Mouse (Mus musculus) myocyte (in vitro differentiated cells): ENCODE results near the gene Acvrl1. TPM values are rescaled to one million over a fixed set of nuclear protein-coding genes. Genes with fewer than 3 reads are reported as not detected.

ENCODE experiments used
- H3K27me3 ChIP-seq: one replicate; pipeline ENCODE4 v1.6.1; 2011; ENCODE audit not compliant: control insufficient read depth, insufficient read depth, insufficient read length
- H3K36me3 ChIP-seq: one replicate; pipeline ENCODE4 v1.6.1; 2011; ENCODE audit not compliant: control insufficient read depth, insufficient read depth
- H3K4me2 ChIP-seq: one replicate; pipeline ENCODE4 v1.6.1; 2011; ENCODE audit warnings: low read depth, control low read depth
- H3K4me3 ChIP-seq: one replicate; pipeline ENCODE4 v1.5.1; 2011; ENCODE audit warnings: mild to moderate bottlenecking, control low read depth, moderate library complexity
- H3K79me2 ChIP-seq: one replicate; pipeline ENCODE4 v1.6.1; 2011; ENCODE audit not compliant: control insufficient read depth, insufficient read depth
- H3ac ChIP-seq: one replicate; pipeline ENCODE4 v1.6.1; 2011; ENCODE audit not compliant: control insufficient read depth, insufficient read length
- CEBPB ChIP-seq: IDR thresholded peaks from 2 replicates; pipeline ENCODE4 v1.6.1; 2011; ENCODE audit warnings: mild to moderate bottlenecking, moderate library complexity; ENCODE audit not compliant: poor library complexity, insufficient read depth, severe bottlenecking
- E2F4 ChIP-seq: IDR thresholded peaks from one replicate; pipeline ENCODE4 v1.6.1; 2011; ENCODE audit warnings: mild to moderate bottlenecking, control low read depth, moderate library complexity; ENCODE audit not compliant: insufficient read depth
- MAX ChIP-seq: IDR thresholded peaks from one replicate; pipeline ENCODE4 v1.6.1; 2011; ENCODE audit warnings: low read depth, mild to moderate bottlenecking, control low read depth
- MYOD1 ChIP-seq, 3 experiments: IDR thresholded peaks; one replicate each; pipeline ENCODE4 v1.6.1; 2011; ENCODE audit warnings: control low read depth in 2 of 3, low read depth in 2 of 3, mild to moderate bottlenecking in 2 of 3, moderate library complexity in 1 of 3; ENCODE audit not compliant: insufficient read length in 2 of 3, control insufficient read depth in 1 of 3
- MYOG ChIP-seq, 3 experiments: IDR thresholded peaks; one replicate each; pipeline ENCODE4 v1.6.1; 2011; ENCODE audit warnings: control low read depth in 2 of 3, low read depth in 2 of 3, mild to moderate bottlenecking in 2 of 3; ENCODE audit not compliant: insufficient read length in 2 of 3, control insufficient read depth in 1 of 3, insufficient read depth in 1 of 3
- POLR2A ChIP-seq: IDR thresholded peaks from one replicate; pipeline ENCODE4 v1.6.1; 2011; ENCODE audit warnings: low read depth, mild to moderate bottlenecking, control low read depth, moderate library complexity; ENCODE audit not compliant: insufficient read length
- POLR2AphosphoS2 ChIP-seq: IDR thresholded peaks from one replicate; pipeline ENCODE4 v1.6.1; 2011; ENCODE audit warnings: low read depth, control low read depth; ENCODE audit not compliant: insufficient read length
- REST ChIP-seq: IDR thresholded peaks from one replicate; pipeline ENCODE4 v1.6.1; 2011; ENCODE audit warnings: mild to moderate bottlenecking, control low read depth, moderate library complexity; ENCODE audit not compliant: insufficient read depth, insufficient read length
- SRF ChIP-seq: IDR thresholded peaks from one replicate; pipeline ENCODE4 v1.6.1; 2011; ENCODE audit warnings: low read depth; ENCODE audit not compliant: control insufficient read depth, insufficient read length
- TCF12 ChIP-seq: IDR thresholded peaks from one replicate; pipeline ENCODE4 v1.6.1; 2011; ENCODE audit warnings: mild to moderate bottlenecking, control low read depth; ENCODE audit not compliant: poor library complexity, insufficient read depth, severe bottlenecking
- TCF3 ChIP-seq: IDR thresholded peaks from one replicate; pipeline ENCODE4 v1.6.1; 2011; ENCODE audit warnings: low read depth, control low read depth; ENCODE audit not compliant: insufficient read length
- USF1 ChIP-seq: IDR thresholded peaks from one replicate; pipeline ENCODE4 v1.6.1; 2011; ENCODE audit warnings: low read depth, mild to moderate bottlenecking, control low read depth, moderate library complexity
- polyA plus RNA-seq: library from polyadenylated mRNA; unstranded; fragments of >200 nt; fragmentation: generic; extraction: Trizol; gene quantifications from one replicate; pipeline ENCODE4 v1.2.1, GENCODE M21; 2012; ENCODE audit warnings: missing spikeins

The Acvrl1 gene
- polyA plus RNA-seq, 1 experiment, result 0.10 TPM

DNA sequence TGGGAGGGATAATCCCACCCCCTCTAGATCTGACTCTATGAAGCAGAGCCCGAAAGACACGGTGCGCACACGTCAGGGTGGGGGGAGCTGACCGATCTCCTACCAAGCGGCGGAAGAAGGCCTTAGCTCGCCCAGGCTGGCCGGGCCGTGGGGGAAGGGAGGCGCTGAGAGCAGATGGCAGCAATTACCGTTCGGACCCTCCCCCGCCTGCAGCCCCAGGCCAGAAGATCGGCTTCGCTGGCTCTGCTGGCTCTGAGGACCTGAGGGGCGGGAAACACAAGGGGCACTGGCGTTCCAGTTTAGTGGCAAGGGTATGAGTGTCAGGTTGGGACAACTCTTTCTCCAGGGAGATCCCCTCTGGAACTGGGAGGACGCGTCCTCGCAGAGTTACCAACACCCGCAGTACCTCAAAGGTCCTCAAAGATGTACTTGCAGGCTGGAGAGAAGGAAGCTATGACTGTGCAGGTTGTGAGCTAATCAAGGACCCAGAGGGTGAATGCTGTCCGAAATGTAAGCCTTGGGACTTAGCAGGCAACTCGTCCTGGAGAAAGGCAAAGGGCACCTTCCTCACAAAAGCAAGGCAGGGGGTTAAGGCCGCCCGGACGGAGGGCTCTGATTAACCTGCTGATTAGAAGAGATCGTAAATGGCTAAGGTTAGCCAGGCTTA is 30.2 kb upstream of the Acvrl1 start:
- Histone ChIP-seq H3K79me2 (no peaks in the 10 kb centered on the region), H3K36me3 (no peaks in the 10 kb centered on the region), H3K4me3 (no peak overlapping the region), H3K27me3 (peaks cover 48% of the 10 kb centered on the region), H3K4me2 (no peak overlapping the region), H3ac (no peak overlapping the region)
- TF ChIP-seq MAX (no peak), TCF12 (no peak), POLR2A (no peak), REST (no peak), TCF3 (no peak), SRF (no peak), MYOG (IDR thresholded peaks at IDR 0.05; ENCODE audit: control insufficient read depth in 1 of 3, insufficient read depth in 1 of 3, insufficient read length in 2 of 3, low read depth in 2 of 3) (no peak), USF1 (no peak), MYOD1 (IDR thresholded peaks at IDR 0.05; ENCODE audit: control insufficient read depth in 1 of 3, insufficient read length in 2 of 3, low read depth in 2 of 3) (no peak), CEBPB (no peak), POLR2AphosphoS2 (no peak), E2F4 (no peak)

DNA sequence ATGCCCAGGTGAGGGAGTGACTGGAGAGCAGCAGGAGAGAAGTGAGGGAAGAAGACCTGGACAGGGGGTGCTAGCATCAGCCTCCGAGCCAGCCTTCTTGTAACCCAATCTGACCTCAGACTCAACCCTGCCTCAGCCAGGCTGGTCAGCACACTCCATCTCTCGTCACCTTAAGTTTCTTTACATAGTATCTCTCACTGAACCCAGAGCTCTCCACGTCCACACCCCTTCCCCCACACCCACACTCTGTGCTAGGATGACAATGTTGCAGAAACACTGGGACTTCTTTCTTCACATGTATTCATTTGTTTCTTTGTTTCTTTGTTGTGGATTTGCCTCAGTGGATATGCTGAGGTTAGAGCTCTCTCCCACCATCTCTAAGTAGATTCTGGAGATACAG is 27.3 kb upstream of the Acvrl1 start:
- Histone ChIP-seq H3K36me3 (no peaks in the 10 kb centered on the region), H3K4me2 (no peak overlapping the region), H3K27me3 (peaks cover 33% of the 10 kb centered on the region), H3K79me2 (no peaks in the 10 kb centered on the region), H3K4me3 (no peak overlapping the region), H3ac (no peak overlapping the region)
- TF ChIP-seq MYOG (IDR thresholded peaks at IDR 0.05; ENCODE audit: control insufficient read depth in 1 of 3, insufficient read depth in 1 of 3, insufficient read length in 2 of 3, low read depth in 2 of 3) (no peak), USF1 (no peak), E2F4 (no peak), SRF (no peak), TCF12 (no peak), TCF3 (no peak), POLR2A (no peak), MYOD1 (IDR thresholded peaks at IDR 0.05; ENCODE audit: control insufficient read depth in 1 of 3, insufficient read length in 2 of 3, low read depth in 2 of 3) (no peak), CEBPB (no peak), REST (no peak)

GRCm38 (mm10) chr15:101103605-101104304 is 24.6 kb upstream of the Acvrl1 start:
- Histone ChIP-seq H3K4me3 (no peak overlapping the region), H3K27me3 (peaks cover 21% of the 10 kb centered on the region), H3K36me3 (no peaks in the 10 kb centered on the region), H3ac (no peak overlapping the region), H3K79me2 (no peaks in the 10 kb centered on the region), H3K4me2 (no peak overlapping the region)
- TF ChIP-seq MAX, result no peak
- no peak for TF ChIP-seq TCF3
- no peak for TF ChIP-seq REST
- TF ChIP-seq POLR2A, result no peak

GRCm38 (mm10) chr15:101105496-101105994 is 22.8 kb upstream of the Acvrl1 start:
- Histone ChIP-seq H3ac (no peak overlapping the region), H3K27me3 (peaks cover 20% of the 10 kb centered on the region), H3K79me2 (no peaks in the 10 kb centered on the region), H3K36me3 (no peaks in the 10 kb centered on the region), H3K4me3 (no peak overlapping the region), H3K4me2 (peak overlapping the region; percentile 47)
- TF ChIP-seq E2F4 (no peak), TCF12 (no peak), MYOG (IDR thresholded peaks at IDR 0.05; ENCODE audit: control insufficient read depth in 1 of 3, insufficient read depth in 1 of 3, insufficient read length in 2 of 3, low read depth in 2 of 3) (no peak), USF1 (no peak), MAX (no peak), CEBPB (no peak)

DNA sequence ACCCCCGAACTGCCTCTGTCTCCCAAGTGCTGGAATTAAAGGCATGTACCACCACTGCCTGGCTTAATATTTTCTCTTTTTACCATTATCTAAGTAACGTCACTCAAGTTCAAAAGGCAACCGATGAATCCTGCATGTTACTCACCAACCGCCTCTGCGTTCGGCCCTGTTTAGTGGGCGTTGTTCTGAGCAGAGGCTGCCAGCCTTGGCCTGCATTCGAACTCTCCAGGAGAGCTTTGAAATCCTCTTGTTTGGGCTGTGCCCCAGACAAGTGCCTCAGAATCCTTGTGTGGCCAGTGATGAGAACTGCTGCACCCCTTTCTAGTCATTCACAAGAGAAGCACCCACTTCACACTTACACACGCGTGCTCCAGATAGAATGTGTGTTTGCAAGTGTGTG is 22.3 kb upstream of the Acvrl1 start:
- Histone ChIP-seq H3ac (no peak overlapping the region), H3K27me3 (peaks cover 22% of the 10 kb centered on the region), H3K79me2 (no peaks in the 10 kb centered on the region), H3K4me3 (no peak overlapping the region), H3K36me3 (no peaks in the 10 kb centered on the region), H3K4me2 (peak overlapping the region; percentile 47)
- TF ChIP-seq MYOG (IDR thresholded peaks at IDR 0.05; ENCODE audit: control insufficient read depth in 1 of 3, insufficient read depth in 1 of 3, insufficient read length in 2 of 3, low read depth in 2 of 3) (no peak), POLR2A (no peak), SRF (no peak), TCF12 (no peak), CEBPB (no peak), TCF3 (no peak), POLR2AphosphoS2 (no peak), REST (no peak), USF1 (no peak), MYOD1 (IDR thresholded peaks at IDR 0.05; ENCODE audit: control insufficient read depth in 1 of 3, insufficient read length in 2 of 3, low read depth in 2 of 3) (no peak), MAX (no peak), E2F4 (no peak)
